Mouse (Mus musculus): ENCODE data around the gene Sema3a. TPM values are rescaled to one million over a fixed set of nuclear protein-coding genes. Genes with fewer than 3 reads are reported as not detected.

The Sema3a gene
- total RNA-seq (2021), result under 1 TPM; 0.53 to 0.63 TPM
- long read RNA-seq, experiment 1, result 0 reads
- long read RNA-seq, experiment 2, result 0 reads

DNA sequence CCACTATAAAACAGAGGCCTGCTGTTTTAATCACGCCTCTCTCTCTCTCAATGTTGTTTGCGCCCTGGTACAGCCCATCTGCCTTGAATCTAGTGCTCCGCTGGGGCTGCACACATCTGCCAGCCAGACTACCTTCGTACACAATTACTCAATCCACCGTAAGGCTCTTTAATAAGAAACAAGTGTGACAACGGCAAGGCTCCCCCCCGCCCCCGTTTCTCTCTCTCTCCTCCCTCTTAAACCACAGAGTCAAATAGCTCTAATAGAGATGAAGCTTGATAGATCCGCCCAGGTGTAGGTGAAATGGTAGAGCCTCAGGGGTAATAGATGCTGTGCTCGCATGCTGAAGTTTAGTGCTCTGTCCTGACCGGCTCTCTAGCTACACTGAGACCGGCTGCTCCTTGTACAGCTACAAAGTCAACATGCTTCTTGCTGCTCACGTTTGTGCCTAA, at the start of gene Sema3a:
TSS of gene Sema3a (plus strand) at position 174 of the 452 bp plus-strand sequence.
- DNase-seq, result no peak

DNA sequence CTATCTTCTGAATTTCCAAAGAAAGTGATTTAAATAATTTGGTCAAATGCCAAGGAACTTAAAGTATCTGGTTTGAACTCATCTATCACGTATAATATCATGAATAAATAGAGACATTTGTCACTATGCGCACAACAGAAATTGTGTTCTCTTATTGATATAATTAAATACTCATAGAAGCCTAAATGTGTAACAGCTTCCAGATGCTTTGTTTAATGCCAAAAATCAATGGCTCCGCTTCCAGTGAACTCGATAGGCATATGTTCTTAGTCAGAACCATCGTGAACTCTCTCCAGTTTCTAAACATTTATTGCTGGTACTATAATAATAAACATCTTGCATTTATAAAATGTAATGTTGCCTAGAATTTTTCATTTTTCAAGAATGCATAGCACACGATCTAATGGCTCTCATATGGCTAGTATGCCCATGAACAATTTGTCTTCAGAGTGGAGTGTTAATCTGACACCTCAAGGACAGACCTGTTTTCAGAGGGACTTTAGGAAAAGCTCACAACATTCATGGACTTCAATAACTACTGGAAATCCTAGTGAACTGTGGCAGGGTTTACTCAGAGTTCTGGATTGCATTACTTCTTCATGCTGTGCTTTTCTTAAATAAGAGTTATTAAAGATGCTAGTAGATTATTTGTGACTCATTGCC, 40.3 kb upstream of the Sema3a start:
- DNase-seq, result no peak

DNA sequence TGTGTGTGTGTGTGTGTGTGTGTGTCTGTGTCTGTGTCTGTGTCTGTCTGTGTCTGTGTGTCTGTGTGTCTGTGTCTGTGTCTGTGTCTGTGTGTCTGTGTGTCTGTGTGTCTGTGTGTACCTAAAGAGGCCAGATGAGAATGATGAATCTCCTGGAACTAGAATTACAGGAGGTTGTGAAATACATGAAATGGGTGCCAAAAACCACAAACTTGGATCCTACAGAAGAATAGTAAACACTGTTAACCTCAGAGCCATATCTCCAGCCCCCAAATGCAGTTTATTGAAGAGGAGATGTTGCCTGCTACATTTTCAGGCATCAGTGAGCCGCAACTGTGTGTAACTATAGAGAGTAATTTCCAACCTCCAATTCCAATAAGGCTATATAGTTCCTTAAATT, 34.8 kb upstream of the Sema3a start:
- no peak for DNase-seq

DNA sequence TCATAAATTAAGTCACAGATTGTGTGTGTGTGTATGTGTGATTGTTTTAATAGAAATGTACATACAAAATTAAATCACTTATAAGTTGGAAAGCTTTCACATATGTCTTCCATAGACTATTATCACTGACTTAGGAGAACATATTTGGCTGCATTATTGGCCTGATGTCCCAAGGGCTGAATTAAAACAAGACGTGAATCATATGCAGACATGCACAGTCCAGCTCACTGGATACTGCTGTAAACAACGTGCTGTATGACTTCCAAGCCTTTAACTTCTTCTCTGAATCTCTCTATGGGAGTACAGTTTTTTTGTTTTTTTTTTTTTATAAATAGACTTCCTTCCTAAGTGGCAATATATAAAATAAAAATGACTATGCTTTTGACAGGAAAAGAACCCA, 15.7 kb upstream of the Sema3a start:
- DNase-seq, result no peak

DNA sequence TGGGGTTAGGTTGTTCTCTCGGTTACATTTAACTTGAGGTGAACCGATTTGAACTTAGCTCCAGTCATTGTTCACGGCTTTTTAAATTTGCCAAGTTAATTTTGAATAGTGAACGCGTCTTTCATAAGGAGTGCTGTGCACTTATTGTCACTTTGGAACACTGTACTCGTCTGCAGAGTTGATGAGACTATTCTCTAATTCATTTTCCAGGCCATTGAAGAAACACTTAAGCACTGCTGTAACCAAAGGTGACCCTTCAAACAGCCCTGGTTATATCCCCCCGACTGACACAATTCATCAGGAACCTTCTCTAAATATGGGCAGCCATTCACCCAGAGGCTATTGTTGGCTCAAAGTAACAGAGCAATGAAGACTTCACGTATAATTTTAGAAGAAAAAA, 8.0 kb upstream of the Sema3a start:
- DNase-seq, result no peak

DNA sequence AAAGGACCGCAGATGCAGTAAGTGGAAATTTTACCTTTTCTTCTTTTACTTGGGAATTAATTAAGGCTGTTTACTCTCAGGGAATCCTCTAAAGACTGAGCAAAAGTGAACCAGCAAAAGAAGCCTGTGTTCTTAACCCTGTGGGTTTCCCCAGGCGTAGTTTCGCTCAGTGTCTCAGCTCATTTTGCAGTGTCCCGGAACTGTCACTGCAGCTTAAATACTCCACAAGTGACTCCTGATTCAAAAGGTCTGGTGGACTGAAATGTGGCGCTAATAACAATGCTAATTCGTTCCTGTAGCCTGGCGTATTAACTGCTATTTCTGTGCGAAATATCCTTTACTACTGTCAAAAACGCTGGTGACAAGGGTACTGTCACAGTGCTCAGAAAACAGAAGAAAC, 543 bp downstream of the Sema3a start:
- DNase-seq, result no peak

DNA sequence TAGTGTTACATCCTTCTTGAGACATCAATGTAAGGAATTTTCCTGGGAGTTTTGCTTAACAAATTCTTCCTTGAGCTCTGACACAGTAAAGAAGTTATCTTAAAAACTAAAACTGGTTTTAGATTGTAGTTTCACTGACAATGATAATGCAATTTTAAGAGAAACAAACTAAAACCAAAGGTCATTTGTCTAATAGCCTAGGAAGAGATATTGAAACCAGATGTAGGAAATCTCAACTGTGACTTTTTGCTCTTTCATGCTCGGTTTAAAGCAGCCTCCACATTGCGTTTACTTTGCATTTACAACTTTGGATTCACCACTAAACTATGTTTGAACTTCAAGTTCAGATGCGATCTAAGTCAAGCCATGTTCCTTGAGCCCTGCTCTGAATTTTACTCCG, 982 bp downstream of the Sema3a start:
- no peak for DNase-seq

DNA sequence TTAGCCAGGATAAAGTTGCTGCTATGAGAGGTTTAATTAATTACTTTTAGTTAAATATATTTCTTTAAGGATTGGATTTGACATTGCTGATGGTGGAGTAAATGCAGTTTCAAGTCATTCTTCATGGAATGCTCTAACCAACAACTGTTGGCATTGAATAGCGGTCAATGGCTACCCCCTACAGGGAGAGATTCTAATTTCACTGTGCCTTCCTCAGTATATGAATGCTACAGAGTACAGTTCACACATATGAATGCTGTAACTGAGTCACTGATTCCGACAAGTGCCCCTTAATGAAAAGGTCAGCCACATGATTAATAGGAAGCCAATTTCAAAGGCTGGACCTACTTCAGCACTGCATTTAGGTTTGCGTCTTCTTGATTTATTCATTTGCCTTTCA, 1.9 kb downstream of the Sema3a start:
- no peak for DNase-seq

DNA sequence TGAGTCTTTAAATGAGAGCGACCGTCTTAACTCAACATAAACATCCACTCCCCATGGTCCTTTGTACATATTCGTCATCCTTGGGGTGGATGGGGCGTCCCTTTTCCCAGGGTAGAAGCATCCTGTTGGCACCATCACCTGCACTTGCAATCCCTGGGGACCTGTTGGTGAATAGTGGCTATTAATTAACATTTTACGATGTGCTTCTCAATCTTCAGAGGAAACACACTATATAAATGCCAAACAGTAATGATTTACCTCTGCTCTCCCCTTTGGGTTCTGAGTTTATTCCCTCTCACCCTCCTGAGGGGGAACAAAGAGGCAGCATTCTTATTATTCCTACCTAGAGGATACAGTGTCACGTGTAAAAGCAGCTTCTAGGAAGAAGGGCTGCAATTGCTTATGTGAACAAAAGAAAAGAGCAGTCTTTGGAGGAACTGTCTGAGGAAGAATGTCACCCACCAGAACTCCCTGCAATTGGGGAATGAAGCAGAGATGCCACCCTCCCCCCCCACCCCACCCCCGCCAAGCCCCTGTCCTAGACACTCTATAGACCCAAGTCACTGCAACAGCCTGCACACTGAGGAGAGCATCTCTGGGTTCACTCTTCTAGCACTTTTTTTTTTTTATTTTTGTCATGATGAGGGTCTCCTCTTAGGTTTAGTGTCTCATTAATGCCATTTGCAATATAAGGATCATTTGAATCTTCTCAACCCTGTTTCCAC, 19.7 kb downstream of the Sema3a start:
- DNase-seq, result no peak

DNA sequence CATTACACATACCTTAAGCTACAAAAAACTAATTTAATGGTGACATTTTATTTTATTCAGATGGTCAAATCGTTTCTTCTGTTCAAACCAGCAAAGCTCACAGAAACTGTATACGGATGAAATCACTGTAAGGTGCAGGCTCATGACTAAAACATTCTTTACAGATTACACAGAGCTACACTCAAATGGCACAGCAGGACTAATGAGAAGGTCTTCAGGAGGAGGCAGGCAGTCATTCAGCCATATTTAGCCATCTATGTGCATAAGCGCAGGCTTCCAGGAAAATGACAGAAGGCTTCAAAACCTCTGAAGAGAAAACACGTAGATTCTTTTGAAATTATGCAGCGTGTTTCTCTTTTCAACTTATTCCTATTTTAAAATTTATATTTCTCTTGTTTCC, 24.7 kb downstream of the Sema3a start:
- DNase-seq, result no peak

DNA sequence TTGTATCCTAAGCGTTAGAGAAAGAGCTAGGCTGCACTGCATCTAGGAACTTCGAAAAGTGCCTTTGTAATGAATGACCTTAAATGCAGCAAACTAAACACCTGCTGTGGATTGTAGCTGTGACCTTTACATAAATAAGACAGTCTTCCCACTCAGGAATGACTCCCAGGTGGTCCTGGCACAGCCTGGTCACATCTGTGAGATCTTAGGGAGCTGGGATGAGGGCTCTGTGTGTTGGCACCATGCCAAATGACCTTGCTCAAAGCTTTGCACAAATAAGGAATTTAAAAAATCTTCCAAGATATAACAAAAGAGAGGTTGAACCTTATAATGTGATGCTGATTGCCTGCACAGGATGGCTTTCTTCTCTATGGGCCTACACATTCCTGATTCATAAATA, 25.8 kb downstream of the Sema3a start:
- DNase-seq, result no peak

DNA sequence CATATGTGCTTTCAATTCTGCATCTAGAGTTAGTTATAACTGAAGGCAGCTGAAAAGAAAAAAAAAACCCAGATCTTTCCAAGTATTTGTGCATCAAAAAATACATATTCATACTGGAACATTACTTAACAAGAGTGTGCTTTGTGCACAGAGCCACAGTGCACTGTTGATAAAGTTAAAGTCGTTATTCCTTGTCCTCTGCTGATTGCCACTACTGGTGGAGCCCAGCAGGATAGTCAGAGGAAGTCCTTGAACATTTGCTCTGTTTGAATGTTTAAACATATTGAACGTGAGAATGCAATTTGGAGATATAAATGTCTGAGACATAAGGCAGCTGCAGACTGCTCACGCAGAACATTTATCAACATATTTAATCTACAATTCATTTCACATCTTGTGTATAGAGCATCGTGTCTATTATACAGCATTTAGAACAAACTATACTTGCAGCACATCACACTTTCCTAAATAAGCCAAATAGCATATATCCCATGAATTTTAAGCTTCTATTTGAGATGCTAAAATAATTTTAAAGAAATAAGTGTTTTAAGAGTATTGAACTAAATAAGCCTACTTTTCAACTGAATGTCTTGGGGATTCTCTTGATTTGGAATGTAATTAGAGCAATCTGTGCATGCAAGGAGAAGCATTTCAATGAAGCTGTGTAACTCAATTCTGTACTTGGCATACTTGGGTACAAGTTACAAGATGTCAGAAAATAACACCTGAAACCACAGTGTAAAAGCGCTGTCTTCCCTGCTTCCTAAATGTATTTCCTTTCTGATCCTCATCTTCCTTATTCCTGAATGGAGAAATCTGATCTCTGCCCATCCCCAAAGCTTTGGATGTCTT, 32.8 kb downstream of the Sema3a start:
- no peak for DNase-seq

DNA sequence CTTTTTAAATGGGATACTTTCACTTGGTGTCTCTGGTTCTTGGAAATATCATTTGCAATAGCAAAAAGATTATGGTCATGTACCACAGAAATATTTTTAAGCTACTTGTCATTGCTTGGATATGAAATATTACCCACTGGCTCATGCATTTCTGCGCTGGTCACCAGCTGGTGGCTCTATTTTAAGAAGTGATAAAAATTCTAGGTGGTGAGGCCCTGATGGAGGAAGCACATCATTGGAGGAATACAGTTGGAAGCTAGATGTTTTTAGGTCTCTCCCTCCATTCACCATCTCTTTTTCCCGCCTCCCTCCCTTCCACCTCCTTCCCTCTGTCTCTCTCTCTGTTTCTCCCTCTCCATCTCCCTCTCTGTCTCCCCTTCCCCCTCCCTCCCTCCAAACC, 57.0 kb downstream of the Sema3a start:
- DNase-seq, result no peak

DNA sequence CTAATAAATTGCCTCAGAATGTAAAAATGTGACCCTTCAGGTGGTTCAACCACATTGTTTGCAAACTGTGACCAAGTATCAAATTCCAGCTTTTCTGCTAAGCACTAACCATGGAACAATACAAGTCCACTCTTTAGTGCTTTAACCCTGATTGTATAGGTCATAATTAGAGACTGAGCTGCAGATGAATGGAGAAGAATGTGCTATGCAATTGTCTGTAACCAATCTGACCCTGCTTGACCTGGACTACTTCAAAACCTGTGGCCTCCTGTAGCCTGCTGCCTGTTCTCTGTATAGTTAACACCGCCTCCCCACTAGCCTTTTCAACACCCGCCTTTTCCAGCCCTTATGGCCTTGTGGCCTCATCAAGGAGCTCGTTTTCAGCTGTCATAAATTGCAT, 72.7 kb downstream of the Sema3a start:
- no peak for DNase-seq

DNA sequence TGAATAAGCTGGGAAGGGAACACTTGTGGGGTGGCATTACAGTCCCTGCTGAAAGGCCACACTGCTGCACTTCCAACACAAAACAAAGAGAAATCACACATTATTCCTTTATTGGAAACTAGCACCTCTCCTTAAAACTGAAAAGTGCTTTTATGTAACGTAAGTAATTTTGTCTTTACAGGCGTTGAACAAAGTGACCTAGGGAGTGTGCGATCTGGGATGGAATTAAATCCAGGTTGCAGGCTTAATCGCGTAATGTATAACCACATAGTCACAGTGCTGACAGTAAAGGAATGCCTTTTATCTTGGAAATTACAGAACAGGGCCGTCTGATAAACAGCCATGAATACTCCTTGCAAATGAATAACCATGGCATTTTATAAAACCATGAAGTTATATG, 74.5 kb downstream of the Sema3a start:
- no peak for DNase-seq

DNA sequence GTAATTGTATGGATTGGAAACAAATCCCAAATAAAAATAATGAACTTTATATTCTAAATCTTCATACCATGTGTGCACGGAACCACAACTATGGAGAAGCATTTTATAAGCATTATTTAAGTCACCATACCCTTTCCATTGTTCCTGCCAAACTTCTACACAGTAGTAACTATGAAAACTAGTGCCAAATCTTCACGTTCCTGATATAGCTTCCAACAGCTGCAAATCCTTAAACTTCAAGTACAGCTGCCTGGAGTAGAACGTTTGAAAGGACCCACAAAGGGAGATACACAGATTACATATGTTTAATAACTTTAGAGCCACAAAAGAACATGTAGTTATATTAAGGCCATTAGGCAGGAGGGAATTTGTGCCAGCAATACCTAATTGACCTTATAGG, 130.1 kb downstream of the Sema3a start:
- DNase-seq, result no peak

DNA sequence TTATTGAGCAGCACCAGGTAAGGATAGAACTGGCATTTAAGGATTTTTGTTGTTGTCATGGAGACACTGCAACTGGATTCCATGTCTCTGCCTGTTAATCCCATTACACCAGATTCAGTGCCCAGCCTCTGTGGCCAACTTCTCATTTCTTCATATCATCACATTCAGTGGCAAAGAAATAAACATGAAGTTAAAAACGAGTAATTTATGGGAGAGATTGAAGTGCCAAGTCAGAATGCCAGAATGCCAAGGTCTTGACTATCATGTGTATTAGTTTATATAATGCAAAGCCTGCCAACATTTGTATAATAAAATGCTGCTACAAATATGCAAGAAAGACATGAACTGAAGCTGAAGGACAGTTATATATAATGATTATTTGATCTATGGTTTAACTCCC, 131.1 kb downstream of the Sema3a start:
- no peak for DNase-seq

DNA sequence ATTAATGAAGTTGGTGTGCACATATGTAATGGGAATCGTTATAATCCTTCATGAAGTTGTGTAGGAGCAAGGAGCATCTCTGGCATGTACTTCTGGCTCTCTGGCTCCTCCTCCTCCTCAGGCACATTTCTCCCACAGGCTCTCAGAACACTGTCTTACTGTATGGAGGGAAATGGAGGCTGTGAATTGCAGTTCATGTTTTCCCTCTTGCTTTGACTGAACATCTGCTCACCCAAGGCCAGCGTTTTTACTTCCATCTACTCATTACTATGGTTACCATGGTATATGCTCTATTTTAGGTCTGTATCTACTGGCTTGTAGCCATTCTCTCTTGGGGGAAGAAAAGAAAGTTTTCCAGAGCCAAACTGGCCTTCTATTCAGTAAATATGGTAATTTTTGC, 137.9 kb downstream of the Sema3a start:
- no peak for DNase-seq

DNA sequence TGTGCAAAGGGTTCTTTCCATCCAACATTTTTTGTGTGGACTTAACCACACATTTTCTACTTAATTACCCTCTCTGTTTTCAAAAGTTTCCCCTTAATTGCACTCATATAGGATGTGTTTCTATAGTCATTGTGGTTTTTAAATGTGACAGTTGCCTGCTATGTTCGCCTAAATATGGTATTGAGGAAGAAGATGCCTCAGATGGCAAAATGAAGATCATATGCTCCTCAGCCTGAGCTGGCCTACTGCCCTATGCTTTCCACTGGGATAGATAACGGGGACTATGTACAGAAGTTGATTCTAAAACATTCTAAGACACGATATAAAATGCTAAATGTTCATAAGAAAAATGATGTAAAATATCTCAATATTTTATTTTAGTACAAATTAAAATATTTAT, 138.3 kb downstream of the Sema3a start:
- DNase-seq, result no peak

DNA sequence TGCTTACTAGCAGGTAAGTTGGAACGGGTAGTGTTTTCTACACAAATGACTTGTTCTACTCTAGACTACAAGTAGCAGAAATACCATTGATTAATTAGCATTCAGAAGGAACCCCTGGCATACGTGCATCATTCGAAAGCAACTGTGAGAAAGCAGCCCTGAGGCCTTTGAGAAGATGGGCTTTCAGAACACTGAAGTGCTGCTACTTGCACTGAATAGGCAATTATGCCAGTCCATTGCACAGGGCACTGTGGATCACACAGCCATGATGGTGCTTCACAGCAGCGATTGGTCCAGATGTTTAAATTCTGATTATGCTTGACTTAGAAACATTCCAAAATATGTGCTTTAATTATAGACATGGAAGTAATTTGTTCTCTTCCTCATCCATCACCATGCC, 187.5 kb downstream of the Sema3a start:
- DNase-seq, result no peak

DNA sequence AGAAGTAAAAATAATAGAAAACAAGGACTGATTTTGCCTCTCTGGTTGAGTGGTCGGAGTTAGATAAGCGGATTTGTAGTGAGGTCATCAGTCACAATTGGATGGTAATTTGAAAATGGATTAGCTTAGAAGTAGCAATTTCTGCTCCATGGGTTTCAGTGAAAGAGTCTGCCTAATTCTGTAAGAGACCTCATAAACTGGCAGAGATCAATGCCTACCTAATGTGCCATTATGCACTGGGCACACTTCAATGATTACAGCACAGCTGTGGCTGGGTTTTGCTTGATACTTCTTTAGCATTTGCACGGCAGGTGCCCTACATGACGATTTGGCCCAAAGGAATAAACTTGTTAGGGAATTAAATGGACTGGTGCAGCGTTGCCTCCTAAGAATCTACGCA, 188.8 kb downstream of the Sema3a start:
- no peak for DNase-seq

DNA sequence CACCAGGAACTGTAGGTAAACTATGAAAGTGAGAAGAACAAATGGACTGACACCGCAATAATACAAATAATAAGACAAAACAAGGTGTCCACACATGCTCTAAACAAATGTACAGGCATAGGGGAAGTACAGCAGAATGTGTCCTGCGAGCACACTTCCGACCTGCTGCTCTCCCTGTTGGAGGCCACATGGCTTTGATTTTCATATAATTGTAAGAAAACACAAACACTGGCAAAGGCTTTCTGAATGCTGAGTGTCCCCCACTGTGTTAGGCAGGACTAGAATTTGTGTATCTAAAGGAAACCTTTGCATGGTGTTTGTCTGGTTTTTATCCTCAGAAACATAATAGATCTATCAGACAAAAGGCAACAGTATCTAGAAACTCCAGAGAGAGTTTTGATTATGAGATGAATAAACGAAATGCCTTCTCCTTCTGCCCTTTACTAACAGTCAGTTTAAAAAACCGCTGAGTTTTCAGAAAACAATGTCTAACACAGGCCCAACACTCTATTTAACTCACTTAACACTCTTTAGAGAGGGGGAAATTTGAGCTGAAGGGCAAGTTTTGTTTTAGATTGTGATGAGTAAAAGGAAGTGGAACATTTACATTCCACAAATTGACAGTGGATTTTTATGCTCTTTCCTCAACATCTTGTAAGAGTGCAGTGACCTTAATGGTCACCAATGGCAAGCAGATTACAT, 193.7 kb downstream of the Sema3a start:
- DNase-seq, result no peak
